Mouse (Mus musculus): ENCODE data around the gene 9630041A04Rik.

DNA sequence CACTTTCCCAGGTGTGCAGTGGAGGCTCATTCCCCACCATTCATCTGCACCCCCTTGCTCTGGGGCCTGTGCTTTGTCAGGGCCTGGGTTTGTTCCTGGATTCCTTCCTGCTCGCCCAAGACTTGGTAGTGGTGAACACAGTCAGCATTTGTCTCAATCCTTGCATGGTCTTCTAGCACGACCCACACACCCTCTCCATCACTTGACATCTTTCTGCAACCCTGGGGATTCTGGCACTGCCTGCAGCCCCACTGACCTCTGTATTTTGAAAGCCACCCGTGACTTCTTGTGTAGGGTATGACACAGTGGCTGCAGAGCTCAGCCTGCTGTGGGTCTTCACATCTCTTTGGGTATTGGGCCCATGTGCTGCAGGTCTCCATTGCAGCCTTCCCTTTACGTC is 57.1 kb downstream of the 9630041A04Rik start:
- TF ChIP-seq POLR2A (IDR thresholded peaks at IDR 0.05; ENCODE audit: low read depth, low read length): no peak
- TF ChIP-seq CTCF (IDR thresholded peaks at IDR 0.05; ENCODE audit: borderline replicate concordance, insufficient read depth, low read length): no peak
